Mouse (Mus musculus): ENCODE measurements around the gene Rtbdn.
A peak's percentile ranks its signal among the peaks of the same experiment; 100 is the strongest.

The Rtbdn gene

GRCm38 (mm10) chr8:84980622-84981358, 34.0 kb downstream of the Rtbdn start:
- peak; percentile 76 for DNase-seq

GRCm38 (mm10) chr8:84981644-84982498, 35.1 kb downstream of the Rtbdn start:
- DNase-seq: no peak

GRCm38 (mm10) chr8:84982499-84983011, 35.8 kb downstream of the Rtbdn start:
- peak; percentile 44 for DNase-seq

DNA sequence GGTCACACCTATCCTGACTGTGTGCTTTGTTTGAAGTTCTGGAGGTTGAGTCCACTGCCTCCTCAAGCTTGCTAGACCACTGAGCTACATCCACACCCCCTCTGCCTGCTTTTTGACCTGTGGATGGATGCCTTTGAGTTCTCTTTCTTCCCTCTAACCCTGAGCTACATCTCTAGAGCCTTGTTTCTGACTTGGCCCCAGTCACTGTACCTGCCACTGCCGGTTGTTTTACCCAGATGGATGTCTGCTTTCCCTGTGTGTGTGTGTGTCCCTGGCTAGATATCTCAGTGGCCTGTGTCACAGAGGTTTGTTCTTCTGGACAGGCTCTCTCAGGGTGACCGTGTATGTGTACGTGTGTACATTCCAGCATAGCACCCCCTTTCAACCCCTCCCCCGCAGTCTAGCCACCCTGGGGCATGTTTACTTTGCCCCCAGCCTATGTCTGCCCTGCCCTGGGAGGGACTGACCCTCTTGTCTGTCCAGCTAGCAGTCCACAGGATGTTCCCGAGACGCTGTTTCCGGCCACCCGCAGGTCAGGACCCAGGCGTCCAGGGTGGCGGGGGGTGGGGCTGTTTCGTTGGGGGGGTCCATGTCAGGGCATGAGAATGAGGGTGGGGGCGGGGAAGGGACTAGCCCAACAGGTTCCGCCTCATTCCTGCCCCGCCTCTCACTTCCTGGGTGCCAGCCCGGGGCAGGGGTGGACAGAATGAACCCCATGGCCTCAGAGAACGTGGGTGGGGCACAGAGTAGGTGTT, 37.7 kb downstream of the Rtbdn start:
- peak; percentile 64 for DNase-seq

GRCm38 (mm10) chr8:84985049-84985683, 38.4 kb downstream of the Rtbdn start:
- no peak for DNase-seq

GRCm38 (mm10) chr8:84985684-84986378, 39.0 kb downstream of the Rtbdn start:
- peak; percentile 92 for DNase-seq

GRCm38 (mm10) chr8:84986379-84986945, 39.7 kb downstream of the Rtbdn start:
- DNase-seq: peak; percentile 40

DNA sequence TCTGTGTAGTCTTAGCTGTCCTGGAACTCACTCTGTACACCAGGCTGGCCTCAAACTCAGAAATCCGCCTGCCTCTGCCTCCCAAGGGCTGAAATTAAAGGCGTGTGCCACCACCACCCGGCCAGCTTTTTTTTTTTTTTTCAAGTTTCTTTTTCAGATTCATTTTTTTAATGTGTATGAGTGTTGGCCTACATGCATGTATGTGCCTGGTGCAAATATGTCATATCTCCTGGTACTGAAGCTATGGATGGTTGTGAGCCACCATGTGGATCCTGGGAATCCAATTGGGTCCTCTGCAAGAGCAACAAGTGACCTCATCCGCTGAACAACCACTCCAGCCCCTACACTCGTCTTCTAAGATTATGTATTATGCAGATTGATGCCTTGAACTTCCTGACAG, 40.6 kb downstream of the Rtbdn start:
- DNase-seq: no peak

- peak; percentile 57 for DNase-seq
Observed at GRCm38 (mm10) chr8:84987903-84988302, 41.1 kb downstream of the Rtbdn start.

DNA sequence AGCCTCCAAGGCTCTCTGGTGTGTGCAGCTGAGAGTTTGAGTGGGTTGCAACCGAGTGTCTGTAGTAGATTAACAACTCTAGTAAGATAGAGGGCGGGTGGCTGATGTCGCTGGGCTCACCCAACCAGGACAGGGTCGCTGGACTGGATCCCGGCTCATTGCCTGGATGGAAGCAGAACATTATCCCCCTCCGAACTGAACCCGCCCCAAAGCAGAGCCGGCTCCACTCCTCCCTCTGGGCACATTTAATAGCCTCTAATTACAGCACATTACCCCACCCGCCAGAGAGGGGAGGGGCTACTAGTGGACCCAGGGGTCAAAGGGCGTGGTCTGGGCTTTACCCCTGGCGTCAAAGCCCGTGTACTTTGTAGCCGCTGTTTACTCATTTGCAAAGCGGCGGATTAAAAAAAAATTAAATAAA, 42.5 kb downstream of the Rtbdn start:
- DNase-seq: peak; percentile 78

- DNase-seq: peak; percentile 93
Observed at GRCm38 (mm10) chr8:84989810-84990209, 43.0 kb downstream of the Rtbdn start.

DNA sequence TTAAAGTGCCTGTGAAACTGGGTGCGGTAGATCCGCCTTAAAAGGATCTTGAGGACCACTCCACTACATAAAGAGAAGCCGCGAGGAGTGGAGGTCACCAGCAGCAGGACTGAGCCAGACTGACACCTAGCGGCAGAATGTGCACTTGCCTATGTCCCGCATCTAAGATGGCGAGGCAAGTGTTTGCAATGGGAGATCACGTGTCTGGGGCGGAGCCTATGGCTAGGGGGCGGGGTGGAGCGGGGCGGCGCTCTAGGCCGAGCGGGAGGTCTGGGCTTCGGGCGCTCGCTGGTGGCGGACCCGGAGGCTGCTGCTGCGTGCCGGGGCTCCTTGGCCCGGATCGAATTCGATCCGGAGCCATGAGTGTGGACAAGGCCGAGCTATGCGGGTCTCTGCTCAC, 43.6 kb downstream of the Rtbdn start, which contains the start of gene Hook2:
Gene Hook2 (plus strand): TSS at position 255 of the 400 bp plus-strand sequence.
- DNase-seq: peak; percentile 98

DNA sequence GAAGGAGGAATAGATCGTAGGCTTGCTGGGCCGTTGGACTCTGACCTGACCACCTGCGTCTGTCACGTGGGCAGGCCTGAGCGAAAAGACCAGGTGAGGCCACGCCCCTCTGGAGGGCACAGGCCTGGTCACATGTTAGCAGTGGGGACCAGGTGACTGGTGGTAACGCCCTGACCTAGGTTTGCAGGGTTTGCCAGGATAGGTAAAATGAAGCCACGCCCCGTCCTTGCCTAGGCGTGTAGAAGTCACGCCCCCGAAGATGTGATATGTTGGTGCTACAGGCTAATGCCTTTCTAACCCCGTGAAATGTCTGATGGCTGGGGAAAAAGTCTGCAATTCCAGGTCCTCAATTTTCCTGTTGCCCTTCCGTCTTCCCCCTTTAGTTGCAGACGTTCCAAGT, 44.0 kb downstream of the Rtbdn start:
- DNase-seq: peak; percentile 85

GRCm38 (mm10) chr8:84994375-84994774, 47.6 kb downstream of the Rtbdn start:
- DNase-seq: no peak

DNA sequence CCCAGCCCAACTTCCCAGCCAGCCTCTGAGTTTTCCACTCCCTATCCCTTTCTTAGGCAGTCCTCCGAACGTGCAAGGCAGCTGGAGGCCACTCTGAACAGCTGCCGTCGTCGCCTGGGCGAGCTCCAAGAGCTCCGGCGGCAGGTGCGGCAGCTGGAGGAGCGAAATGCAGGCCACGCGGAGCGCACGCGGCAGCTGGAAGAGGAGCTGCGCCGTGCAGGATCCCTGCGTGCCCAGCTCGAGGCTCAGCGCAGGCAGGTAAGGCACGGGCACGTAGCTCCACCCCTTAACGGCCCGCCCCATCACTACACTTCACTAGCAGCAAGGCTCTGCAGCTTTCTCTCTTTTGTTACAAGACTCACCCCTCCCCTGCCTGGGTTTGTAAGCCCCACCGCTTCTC, 48.9 kb downstream of the Rtbdn start:
- DNase-seq: no peak

- DNase-seq: no peak
Observed at GRCm38 (mm10) chr8:84996978-84997377, 50.2 kb downstream of the Rtbdn start.

DNA sequence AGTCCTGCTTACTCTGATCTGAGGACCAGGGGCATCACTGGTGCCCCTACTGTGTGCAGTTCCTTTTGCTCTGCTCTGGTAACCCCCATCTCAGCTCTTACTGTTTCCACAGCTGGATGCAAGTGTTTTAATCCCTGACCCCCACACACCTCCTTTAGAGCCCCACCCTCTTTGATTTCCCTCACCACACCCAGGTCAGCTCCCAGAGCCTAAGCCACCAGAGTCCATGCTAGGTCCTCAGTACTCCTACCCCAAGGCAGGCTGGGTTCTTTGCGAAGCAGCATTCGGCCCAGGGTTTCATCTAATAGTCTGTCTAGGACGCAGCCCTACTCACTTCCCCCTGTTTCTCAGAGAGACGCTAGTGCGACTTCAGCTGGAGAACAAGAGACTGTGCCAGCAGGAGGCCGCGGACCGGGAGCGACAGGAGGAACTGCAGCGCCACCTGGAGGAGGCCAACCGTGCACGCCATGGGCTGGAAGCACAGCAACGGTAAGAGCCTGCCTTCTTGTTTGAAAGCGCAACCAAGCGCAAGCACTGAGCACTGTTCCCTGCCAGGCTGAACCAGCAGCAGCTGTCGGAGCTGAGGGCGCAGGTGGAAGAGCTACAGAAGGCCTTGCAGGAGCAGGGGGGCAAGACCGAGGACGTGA, 51.0 kb downstream of the Rtbdn start:
- DNase-seq: peak; percentile 95

All from cerebellum, adult 9-10 months (tissue).